Mouse (Mus musculus) heart, postnatal 0 days (tissue): Measurements from ENCODE around the gene Dcaf11.

Experiments
- CTCF ChIP-seq: IDR thresholded peaks from 2 replicates; pipeline ENCODE4 v1.5.1; 2016; ENCODE audit warnings: antibody characterized with exemption, control low read depth, low read depth
- EP300 ChIP-seq: IDR thresholded peaks from 2 replicates; pipeline ENCODE4 v1.6.1; 2016; ENCODE audit warnings: antibody characterized with exemption, low read depth

DNA sequence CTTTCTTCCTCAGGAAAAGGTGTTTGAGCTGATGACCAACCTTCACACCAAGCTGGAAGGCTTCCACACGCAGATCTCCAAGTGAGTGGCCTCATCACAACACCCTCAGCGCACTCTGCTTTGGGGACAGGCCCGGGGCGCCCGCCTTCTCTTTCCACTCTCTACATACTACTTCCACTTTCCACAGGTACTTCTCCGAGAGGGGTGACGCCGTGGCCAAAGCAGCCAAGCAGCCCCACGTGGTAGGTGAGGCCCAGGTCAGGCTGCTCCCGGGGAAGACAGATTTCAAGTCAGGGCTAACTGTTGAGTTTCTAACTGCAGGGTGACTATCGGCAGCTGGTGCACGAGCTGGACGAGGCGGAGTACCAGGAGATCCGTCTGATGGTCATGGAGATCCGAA, 20.9 kb downstream of the Dcaf11 start:
- TF ChIP-seq CTCF: no peak
- TF ChIP-seq EP300: no peak
